Mouse (Mus musculus) heart, postnatal 0 days (tissue): ENCODE measurements at regions not wholly inside any gene's neighbourhood (a gene's known extent, or its start where the extent isn't known, plus 50 kb on each side); places are given as distances from the start of the nearest gene placed in this dataset.

Source experiments
- ATAC-seq: fragments of 200-750 bp; cut with Nextera tagmentation; 2 replicates; pipeline ENCODE4 v1.8.0; 2017; ENCODE audit warnings: low read depth, moderate number of reproducible peaks, moderate library complexity; ENCODE audit not compliant: insufficient read depth
- DNase-seq: peaks from one replicate; pipeline ENCODE4 v3.0.0-alpha.2; 2016; ENCODE audit warnings: low spot score
- H3K27ac ChIP-seq: fragments of 300-500 bp; sonication (generic); 2 replicates; pipeline ENCODE4 v1.5.1; 2014; ENCODE audit warnings: low read depth, mild to moderate bottlenecking
- H3K27me3 ChIP-seq: fragments of 300-500 bp; sonication (generic); 2 replicates; pipeline ENCODE4 v1.6.1; 2014; ENCODE audit warnings: low read length, mixed read lengths; ENCODE audit not compliant: control insufficient read depth, insufficient read depth
- H3K36me3 ChIP-seq: fragments of 300-500 bp; sonication (generic); replicated peaks from 2 replicates; pipeline ENCODE4 v1.6.1; 2014; ENCODE audit warnings: low read length, mixed read lengths; ENCODE audit not compliant: control insufficient read depth, insufficient read depth
- H3K4me1 ChIP-seq: fragments of 300-500 bp; sonication (generic); 2 replicates; pipeline ENCODE4 v1.6.1; 2014; ENCODE audit warnings: antibody characterized with exemption; ENCODE audit not compliant: control insufficient read depth, insufficient read depth
- H3K4me2 ChIP-seq: fragments of 300-500 bp; sonication (generic); 2 replicates; pipeline ENCODE4 v1.6.1; 2014; ENCODE audit warnings: low read depth, mild to moderate bottlenecking, low read length, moderate library complexity
- H3K4me3 ChIP-seq: fragments of 300-500 bp; sonication (generic); 2 replicates; pipeline ENCODE4 v1.5.1; 2014; ENCODE audit warnings: low read depth, low read length
- H3K9ac ChIP-seq: fragments of 300-500 bp; sonication (generic); replicated peaks from 2 replicates; pipeline ENCODE4 v1.6.1; 2014; ENCODE audit warnings: low read depth, low read length, mixed read lengths
- H3K9me3 ChIP-seq: fragments of 300-500 bp; sonication (generic); replicated peaks from 2 replicates; pipeline ENCODE4 v1.6.1; 2016; ENCODE audit warnings: low read length; ENCODE audit not compliant: control insufficient read depth
- CTCF ChIP-seq: IDR thresholded peaks from 2 replicates; pipeline ENCODE4 v1.5.1; 2016; ENCODE audit warnings: antibody characterized with exemption, control low read depth, low read depth
- EP300 ChIP-seq: IDR thresholded peaks from 2 replicates; pipeline ENCODE4 v1.6.1; 2016; ENCODE audit warnings: antibody characterized with exemption, low read depth
- WGBS: fragments of 180-500 bp; shearing (Covaris S2); extraction: QIAGEN DNeasy Blood & Tissue Kit; methylation state at CpG from one replicate; pipeline ENCODE4 v1.1.7; 2014; 5-methylcytosine and 5-hydroxymethylcytosine counted together

DNA sequence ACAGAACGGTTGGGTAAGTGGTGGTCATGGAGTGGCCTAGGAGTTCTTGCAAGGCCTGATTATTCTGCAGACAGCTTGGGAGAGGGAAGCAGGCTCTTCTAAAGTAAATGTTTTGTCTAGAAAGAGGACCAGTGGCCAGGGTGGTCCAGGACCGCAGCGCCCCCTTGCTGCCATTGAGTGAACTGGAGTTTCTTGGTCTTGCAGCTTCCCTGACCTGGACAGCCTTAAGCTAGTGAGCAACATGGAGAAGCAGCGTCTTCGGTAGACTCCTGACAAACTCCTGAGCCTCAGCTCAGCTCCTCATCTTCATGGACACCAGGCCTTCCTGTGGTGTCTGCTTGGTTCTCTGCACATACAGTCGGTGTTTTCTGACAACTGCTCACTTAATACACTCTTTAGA lies 376.4 kb downstream of the Nkx6-1 start:
- TF ChIP-seq EP300: no peak
- peak; percentile 46 for TF ChIP-seq CTCF
- Histone ChIP-seq H3K9me3 (no peaks in the 10 kb centered on the region), H3K36me3 (no peaks in the 10 kb centered on the region), H3K9ac (no peak overlapping the region), H3K27ac (no peak overlapping the region), H3K4me1 (no peaks in the 10 kb centered on the region), H3K4me3 (no peak overlapping the region), H3K4me2 (no peak overlapping the region), H3K27me3 (no peaks in the 10 kb centered on the region)
- WGBS: 51% methylated on average over 6 of the region's 6 CpGs
- ATAC-seq (no peak), DNase-seq (no peak)

DNA sequence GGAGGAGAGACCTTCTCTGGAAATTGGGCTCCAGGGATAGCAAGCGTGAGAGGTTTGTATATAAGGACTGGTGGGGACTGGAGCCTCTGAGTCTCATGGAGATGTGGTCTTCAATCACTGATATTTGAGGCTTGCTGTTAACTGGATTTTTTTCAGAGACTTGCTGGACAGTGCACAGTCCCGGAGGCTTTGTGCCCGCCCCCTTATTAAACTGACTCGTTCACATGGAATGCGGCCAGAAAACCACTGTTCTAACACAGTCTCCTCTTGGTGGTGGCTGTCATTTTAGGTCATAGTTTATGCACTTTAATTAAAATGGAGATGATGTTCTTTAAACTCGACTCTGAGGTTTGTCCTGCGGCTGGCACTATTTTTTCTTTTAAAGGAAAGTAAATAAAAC lies 378.9 kb downstream of the Nkx6-1 start:
- Histone ChIP-seq H3K36me3 (no peaks in the 10 kb centered on the region), H3K4me2 (no peak overlapping the region), H3K27ac (no peak overlapping the region), H3K27me3 (no peaks in the 10 kb centered on the region), H3K4me3 (no peak overlapping the region), H3K4me1 (no peaks in the 10 kb centered on the region), H3K9me3 (no peaks in the 10 kb centered on the region), H3K9ac (no peak overlapping the region)
- TF ChIP-seq EP300 (no peak), CTCF (no peak)
- WGBS: 61% methylated on average over 7 of the region's 7 CpGs
- no peak for DNase-seq
- ATAC-seq: no peak

DNA sequence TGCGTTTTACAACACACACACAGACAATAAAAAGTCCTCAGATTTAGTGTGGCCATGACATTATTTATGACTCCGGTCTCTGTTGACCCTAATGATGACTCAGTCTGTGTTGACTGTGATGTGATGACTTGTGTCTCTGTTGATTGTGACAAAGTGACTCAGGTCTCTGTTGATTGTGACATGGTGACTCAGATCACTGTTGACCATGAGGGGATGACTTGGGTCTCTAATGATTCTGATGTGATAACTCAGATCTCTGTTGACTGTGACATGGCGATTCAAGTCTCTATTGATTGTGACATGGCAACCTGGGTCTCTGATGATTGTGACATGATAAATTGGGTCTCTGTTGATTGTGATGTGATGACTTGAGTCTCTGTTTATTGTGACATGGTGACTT lies 405.0 kb downstream of the Gpat3 start:
- no peaks in the 10 kb centered on the region for H3K36me3 ChIP-seq
- H3K27ac ChIP-seq: no peak overlapping the region
- ATAC-seq (no peak), DNase-seq (no peak)
- H3K4me3 ChIP-seq: no peak overlapping the region
- WGBS: 67% methylated on average over 3 of the region's 3 CpGs
- H3K9ac ChIP-seq: no peak overlapping the region
- TF ChIP-seq CTCF (no peak), EP300 (no peak)
- H3K4me2 ChIP-seq: no peak overlapping the region
- H3K9me3 ChIP-seq: no peaks in the 10 kb centered on the region
- no peaks in the 10 kb centered on the region for H3K4me1 ChIP-seq
- no peaks in the 10 kb centered on the region for H3K27me3 ChIP-seq

DNA sequence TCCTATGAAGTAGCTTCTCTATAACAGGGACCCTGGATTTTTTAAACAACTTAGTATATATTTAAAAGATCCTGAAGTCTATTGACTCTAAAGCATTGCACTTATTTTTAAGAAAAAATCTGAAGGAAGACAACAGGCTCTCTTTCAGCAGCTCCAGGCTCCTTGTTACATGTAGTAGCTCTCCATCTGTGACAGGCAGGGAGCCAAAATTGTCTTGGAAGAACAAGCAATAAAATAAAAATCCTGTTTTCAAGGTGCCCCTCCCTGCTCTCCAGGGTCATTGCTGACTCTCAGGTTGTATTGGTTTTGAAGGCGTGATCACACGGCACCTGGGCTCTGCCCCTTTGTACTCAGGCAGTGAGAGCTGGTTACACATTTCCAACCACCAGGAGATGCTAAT lies 397.1 kb downstream of the Gpat3 start:
- H3K9me3 ChIP-seq: no peaks in the 10 kb centered on the region
- TF ChIP-seq CTCF (no peak), EP300 (no peak)
- no peaks in the 10 kb centered on the region for H3K4me1 ChIP-seq
- H3K9ac ChIP-seq: no peak overlapping the region
- WGBS: 70% methylated on average over 2 of the region's 2 CpGs
- H3K4me3 ChIP-seq: no peak overlapping the region
- DNase-seq: no peak
- H3K27me3 ChIP-seq: no peaks in the 10 kb centered on the region
- H3K36me3 ChIP-seq: no peaks in the 10 kb centered on the region
- H3K4me2 ChIP-seq: no peak overlapping the region
- no peak overlapping the region for H3K27ac ChIP-seq
- ATAC-seq: no peak

DNA sequence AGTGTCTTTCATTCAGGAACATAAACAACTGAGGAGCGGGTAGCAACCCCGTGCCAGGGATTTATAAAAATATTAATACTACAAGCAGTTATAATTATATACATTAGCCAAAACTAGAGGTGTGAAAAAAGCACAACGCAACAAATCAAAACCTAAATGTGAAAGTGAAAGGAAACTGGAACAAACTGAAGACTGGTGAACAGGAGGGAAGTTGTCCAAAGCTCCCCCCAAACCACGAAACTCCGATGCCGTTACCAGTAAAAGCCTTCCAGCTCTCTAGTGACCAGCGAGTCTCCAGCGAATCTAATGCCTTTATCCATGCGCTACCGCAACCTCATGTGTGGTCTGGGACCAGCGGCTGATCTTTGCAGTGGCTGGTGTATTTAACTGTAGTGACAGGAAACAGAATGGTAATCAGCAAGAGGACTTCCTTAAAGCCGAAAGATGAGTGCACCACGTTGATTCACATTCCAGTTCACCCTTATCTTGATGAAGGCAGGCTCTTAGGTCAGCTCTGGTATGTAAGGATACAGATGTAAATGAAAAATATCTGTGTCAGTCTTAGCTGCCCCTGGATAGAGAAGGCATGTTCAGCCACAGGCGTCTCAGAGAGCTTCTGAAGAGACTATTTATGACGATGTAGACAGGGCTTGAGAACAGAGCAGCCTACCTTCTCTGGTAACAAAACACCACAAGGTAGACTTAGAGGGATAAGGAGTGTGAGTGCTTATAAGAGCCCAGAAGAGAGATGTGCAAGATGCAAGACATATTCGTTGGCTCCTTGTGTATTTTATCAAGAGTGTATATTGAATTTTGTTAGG lies 394.0 kb downstream of the Gpat3 start:
- peak overlapping the region; percentile 27 for H3K4me3 ChIP-seq
- peak overlapping the region; percentile 35 for H3K4me2 ChIP-seq
- no peaks in the 10 kb centered on the region for H3K36me3 ChIP-seq
- no peak for DNase-seq
- no peak overlapping the region for H3K9ac ChIP-seq
- no peaks in the 10 kb centered on the region for H3K4me1 ChIP-seq
- H3K9me3 ChIP-seq: no peaks in the 10 kb centered on the region
- H3K27ac ChIP-seq: no peak overlapping the region
- WGBS: 53% methylated on average over 16 of the region's 16 CpGs
- no peak for TF ChIP-seq CTCF
- no peak for TF ChIP-seq EP300
- H3K27me3 ChIP-seq: no peaks in the 10 kb centered on the region
- ATAC-seq: no peak

DNA sequence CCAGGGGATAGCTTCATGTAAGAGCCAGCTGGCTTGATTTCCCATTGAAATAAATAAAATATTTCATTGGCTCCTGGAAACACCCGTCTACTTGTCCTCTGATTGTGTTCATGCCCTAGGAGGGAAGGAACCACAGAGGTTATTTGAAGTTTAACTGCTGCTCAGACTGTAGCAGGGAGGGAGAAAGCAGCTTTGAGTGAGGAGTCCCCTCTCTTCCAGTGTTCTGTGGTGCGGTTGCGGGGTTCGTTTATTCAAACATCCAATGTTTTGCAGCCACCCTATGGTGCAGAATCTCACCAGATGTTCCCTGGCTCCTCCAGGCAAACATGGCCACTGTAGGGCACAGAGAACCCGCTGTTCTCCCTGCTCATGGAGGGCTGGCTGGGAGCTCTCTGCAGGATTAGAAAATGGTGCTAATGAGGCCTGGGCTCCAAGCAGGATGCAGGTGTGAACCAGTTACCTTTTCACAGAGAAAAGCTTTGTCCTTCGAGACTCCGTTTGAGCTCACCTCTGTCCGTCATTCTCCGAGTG lies 390.7 kb downstream of the Gpat3 start:
- no peak overlapping the region for H3K9ac ChIP-seq
- DNase-seq (no peak), ATAC-seq (no peak)
- H3K36me3 ChIP-seq: no peaks in the 10 kb centered on the region
- WGBS: 68% methylated on average over 9 of the region's 9 CpGs
- no peak overlapping the region for H3K4me2 ChIP-seq
- no peaks in the 10 kb centered on the region for H3K27me3 ChIP-seq
- TF ChIP-seq EP300: no peak
- no peak for TF ChIP-seq CTCF
- H3K4me1 ChIP-seq: no peaks in the 10 kb centered on the region
- H3K4me3 ChIP-seq: no peak overlapping the region
- H3K27ac ChIP-seq: no peak overlapping the region
- no peaks in the 10 kb centered on the region for H3K9me3 ChIP-seq
